Mouse (Mus musculus): ENCODE measurements at regions not wholly inside any gene's neighbourhood (a gene's known extent, or its start where the extent isn't known, plus 50 kb on each side); places are given as distances from the start of the nearest gene placed in this dataset.

DNA sequence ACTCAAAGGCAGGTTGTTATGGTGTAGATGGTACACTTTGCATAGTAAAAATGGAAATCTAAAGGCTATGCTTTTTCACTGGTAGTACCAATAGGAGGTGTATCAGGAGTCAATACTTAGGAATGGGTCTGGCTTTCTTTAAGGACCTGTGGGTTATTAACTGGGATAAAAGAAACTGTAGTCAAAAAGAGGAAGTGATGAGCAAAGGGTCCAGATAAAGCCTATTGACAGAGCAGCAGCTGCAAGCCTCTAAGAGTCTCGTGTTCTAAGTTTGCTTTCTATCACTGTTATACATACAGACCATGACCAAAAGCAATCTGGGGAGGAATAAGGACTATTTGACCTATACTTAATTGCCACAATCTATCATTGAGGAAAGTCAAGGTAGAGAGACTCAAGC lies 683.0 kb downstream of the Stpg2 start:
- WGBS: 65% methylated on average over 1 of the region's 1 CpGs
- Histone ChIP-seq H3K9me3 (no peaks in the 10 kb centered on the region), H3K9ac (no peak overlapping the region), H3K4me3 (no peak overlapping the region), H3K4me2 (no peak overlapping the region), H3K27me3 (replicated peaks) (no peaks in the 10 kb centered on the region), H3K36me3 (no peaks in the 10 kb centered on the region), H3K27ac (replicated peaks) (no peak overlapping the region), H3K4me1 (peaks cover 7% of the 10 kb centered on the region; the same call in 1 of the 2 replicates)
- no peak for ATAC-seq (ENCODE audit: extremely low read depth, insufficient number of reproducible peaks, low FRiP score, low TSS enrichment)

DNA sequence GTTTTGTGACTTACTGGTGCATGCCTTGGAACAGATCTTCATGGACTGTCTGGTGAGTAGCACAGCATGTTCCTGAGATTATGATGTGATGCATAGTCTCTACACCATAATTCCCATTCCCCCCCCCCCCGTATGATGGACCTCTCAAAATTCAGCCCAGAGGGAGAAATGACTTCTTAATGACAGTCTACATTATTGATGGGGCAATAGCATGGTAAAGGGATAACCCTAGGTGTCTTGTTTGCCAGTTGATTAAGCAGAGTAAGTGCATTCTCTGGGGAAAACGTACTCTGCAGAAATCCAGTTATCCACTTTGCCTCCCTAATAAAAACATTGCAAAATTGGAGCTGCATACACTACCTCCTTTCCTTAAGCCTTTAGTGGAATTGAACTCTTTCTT lies 684.7 kb downstream of the Stpg2 start:
- 59% methylated on average over 2 of the region's 2 CpGs for WGBS

DNA sequence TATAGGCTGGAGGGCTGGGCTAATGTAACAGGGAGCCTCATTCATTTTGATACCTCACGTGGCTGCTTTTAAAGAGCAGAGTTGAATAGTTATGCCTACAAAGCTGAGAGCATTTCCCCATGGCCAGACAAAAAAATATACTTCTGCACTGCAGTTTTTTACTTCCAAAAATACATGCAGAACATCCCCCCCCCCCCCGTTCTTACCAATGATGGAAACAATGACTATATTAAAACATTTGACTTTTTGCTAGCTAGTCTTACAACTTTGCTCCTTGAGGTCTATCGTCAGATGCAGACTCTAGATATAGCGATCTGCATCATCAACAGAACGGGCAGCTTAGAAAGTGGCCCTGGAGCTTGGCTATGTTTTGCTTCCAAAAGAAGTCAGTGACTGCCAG lies 692.4 kb downstream of the Stpg2 start:
- H3K9me3 ChIP-seq: 0 out of 2 replicates have a peak, but pooled peaks cover 2% of the 10 kb centered on the region
- H3K9ac ChIP-seq: no peak overlapping the region
- H3K4me3 ChIP-seq: no peak overlapping the region
- no peaks in the 10 kb centered on the region for H3K36me3 ChIP-seq
- no peak overlapping the region for H3K4me2 ChIP-seq
- WGBS: 74% methylated on average over 5 of the region's 5 CpGs
- H3K27me3 ChIP-seq (replicated peaks): no peaks in the 10 kb centered on the region
- ATAC-seq (ENCODE audit: extremely low read depth, insufficient number of reproducible peaks, low FRiP score, low TSS enrichment): no peak
- H3K4me1 ChIP-seq: no peaks in the 10 kb centered on the region
- H3K27ac ChIP-seq (replicated peaks): no peak overlapping the region

More for the DNA sequence above, 684.7 kb downstream of the Stpg2 start:
- Histone ChIP-seq H3K9me3 (no peaks in the 10 kb centered on the region), H3K27me3 (replicated peaks) (no peaks in the 10 kb centered on the region), H3K4me3 (no peak overlapping the region), H3K4me1 (peaks cover 7% of the 10 kb centered on the region; the same call in 1 of the 2 replicates), H3K27ac (replicated peaks) (no peak overlapping the region), H3K36me3 (no peaks in the 10 kb centered on the region), H3K4me2 (no peak overlapping the region), H3K9ac (no peak overlapping the region)
- ATAC-seq (ENCODE audit: extremely low read depth, insufficient number of reproducible peaks, low FRiP score, low TSS enrichment): no peak

DNA sequence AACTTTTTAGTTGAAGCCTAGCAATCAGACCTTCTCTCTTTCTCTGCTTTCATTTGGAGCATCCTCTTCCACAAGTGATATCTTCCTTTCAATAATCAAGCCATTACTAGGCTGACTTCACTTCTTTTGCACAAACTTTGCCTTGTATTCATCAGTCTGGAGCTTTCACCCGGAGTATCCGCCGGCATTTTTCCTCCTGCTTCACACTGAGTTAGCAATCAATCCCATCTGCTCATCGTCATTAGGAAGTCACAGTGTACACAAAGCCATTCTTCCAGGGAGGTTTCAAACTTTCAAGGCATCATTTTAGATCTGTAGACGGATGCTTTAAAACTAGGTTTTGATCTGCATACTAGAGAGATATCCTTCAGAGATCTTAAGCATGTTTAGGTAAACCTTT lies 693.7 kb downstream of the Stpg2 start:
- H3K27me3 ChIP-seq (replicated peaks): no peaks in the 10 kb centered on the region
- 52% methylated on average over 5 of the region's 5 CpGs for WGBS
- H3K36me3 ChIP-seq: no peaks in the 10 kb centered on the region
- no peak overlapping the region for H3K9ac ChIP-seq
- H3K27ac ChIP-seq (replicated peaks): no peak overlapping the region
- no peaks in the 10 kb centered on the region for H3K4me1 ChIP-seq
- H3K4me2 ChIP-seq: no peak overlapping the region
- no peak for ATAC-seq (ENCODE audit: extremely low read depth, insufficient number of reproducible peaks, low FRiP score, low TSS enrichment)
- H3K4me3 ChIP-seq: no peak overlapping the region
- H3K9me3 ChIP-seq: 0 out of 2 replicates have a peak, but pooled peaks cover 2% of the 10 kb centered on the region

DNA sequence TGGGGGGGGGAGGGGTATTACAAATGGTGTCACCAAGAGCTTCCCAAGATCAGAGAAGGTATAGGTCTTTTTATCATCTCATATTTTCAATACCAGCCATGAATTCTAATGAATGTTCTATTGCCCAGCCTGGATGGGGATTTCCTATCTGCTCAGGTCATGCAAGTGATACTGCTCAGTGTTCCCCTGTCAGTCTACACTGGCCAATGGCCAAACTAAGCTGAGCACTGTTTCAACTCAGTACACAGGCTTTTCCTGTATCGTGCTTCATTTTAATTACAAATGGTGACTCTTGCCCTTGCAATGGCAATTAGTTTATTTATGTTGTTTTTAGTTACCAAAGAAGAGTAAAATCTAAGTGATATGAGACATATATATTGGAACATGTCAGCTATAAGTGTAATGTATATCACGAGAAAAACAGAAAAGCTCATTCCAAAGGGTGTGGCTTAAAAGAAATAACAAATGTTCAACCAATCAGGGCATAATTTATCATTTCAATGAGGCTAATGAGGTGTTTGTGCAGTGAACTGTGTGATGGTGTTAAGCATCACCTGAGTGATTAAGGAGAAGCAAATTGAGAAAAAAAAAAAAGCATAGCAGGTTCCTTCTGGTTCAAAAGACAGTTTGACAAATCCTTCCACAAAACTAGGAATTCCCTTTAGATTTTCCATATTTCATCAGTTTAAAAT lies 708.3 kb downstream of the Stpg2 start:
- 52% methylated on average over 2 of the region's 2 CpGs for WGBS

DNA sequence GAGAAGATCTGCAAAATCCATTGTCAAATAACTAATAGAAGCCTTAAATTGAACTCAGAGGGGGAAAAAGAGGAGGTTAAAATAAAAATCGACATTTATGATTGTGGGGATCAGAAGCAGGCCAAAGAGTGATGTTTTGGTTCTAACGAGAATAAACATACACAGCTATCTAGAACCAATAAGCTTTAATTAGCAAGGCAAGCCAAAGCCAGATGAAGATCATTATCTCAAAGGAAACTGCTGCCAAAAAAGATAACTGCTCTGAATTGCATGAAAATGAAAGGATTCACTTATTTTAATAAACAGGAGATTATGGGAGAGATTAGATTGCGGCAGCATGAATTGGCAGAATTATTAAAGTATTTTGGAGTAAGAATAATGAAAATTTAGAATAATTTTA lies 716.8 kb downstream of the Stpg2 start:
- Histone ChIP-seq H3K4me2 (no peak overlapping the region), H3K9ac (no peak overlapping the region), H3K36me3 (no peaks in the 10 kb centered on the region), H3K4me1 (0 out of 2 replicates have a peak, but pooled peaks cover 7% of the 10 kb centered on the region), H3K27ac (replicated peaks) (no peak overlapping the region), H3K27me3 (replicated peaks) (no peaks in the 10 kb centered on the region), H3K4me3 (no peak overlapping the region), H3K9me3 (no peaks in the 10 kb centered on the region)
- WGBS: 72% methylated on average over 3 of the region's 3 CpGs
- ATAC-seq (ENCODE audit: extremely low read depth, insufficient number of reproducible peaks, low FRiP score, low TSS enrichment): no peak

More for the DNA sequence above, 708.3 kb downstream of the Stpg2 start:
- H3K9ac ChIP-seq: no peak overlapping the region
- no peaks in the 10 kb centered on the region for H3K9me3 ChIP-seq
- no peaks in the 10 kb centered on the region for H3K27me3 ChIP-seq (replicated peaks)
- H3K4me3 ChIP-seq: no peak overlapping the region
- no peak overlapping the region for H3K4me2 ChIP-seq
- no peak for ATAC-seq (ENCODE audit: extremely low read depth, insufficient number of reproducible peaks, low FRiP score, low TSS enrichment)
- no peaks in the 10 kb centered on the region for H3K36me3 ChIP-seq
- 0 out of 2 replicates have a peak, but pooled peaks cover 10% of the 10 kb centered on the region for H3K4me1 ChIP-seq
- no peak overlapping the region for H3K27ac ChIP-seq (replicated peaks)

DNA sequence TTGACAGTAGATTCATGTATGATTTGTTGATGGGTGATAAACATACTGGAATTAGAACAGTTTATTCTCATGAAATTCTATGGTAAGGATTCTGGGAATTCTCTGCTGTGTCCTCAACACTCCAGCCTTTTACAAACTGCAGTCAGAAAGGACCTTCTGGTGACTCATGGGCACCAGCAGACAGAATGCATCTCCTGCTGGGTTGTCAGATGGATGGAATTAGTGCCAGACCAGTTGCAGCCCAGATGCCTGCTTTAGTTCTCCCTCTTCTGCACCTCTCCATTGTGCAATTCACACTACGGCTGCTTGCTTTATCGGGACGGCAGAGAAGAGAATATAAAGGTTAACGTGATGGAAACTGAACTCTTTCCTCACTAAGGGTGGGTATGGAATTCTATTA lies 727.5 kb downstream of the Stpg2 start:
- ATAC-seq (ENCODE audit: extremely low read depth, insufficient number of reproducible peaks, low FRiP score, low TSS enrichment): no peak
- H3K4me1 ChIP-seq: no peaks in the 10 kb centered on the region
- 77% methylated on average over 4 of the region's 4 CpGs for WGBS
- no peak overlapping the region for H3K27ac ChIP-seq (replicated peaks)
- no peak overlapping the region for H3K9ac ChIP-seq
- no peaks in the 10 kb centered on the region for H3K9me3 ChIP-seq
- no peaks in the 10 kb centered on the region for H3K36me3 ChIP-seq
- no peaks in the 10 kb centered on the region for H3K27me3 ChIP-seq (replicated peaks)
- H3K4me2 ChIP-seq: no peak overlapping the region
- H3K4me3 ChIP-seq: no peak overlapping the region

DNA sequence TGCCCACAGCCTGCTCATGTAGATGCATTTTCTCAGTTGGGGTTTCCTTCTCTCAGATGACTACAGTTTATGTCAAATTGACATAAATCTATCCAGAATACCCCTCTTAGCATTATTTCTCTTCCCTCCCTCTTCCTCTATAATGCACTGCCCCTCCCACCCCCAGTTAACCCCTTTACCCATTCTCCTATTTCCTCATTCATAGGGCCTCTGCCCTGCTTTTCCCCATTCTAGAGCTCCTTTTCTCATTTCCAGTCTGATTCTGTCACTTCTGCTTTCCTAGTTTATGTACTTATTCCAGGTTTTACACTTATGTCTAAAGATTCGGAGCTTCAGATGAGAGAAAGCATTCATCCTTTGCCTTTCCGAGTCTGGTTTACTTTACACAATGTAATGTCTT lies 740.7 kb downstream of the Stpg2 start:
- 77% methylated on average over 2 of the region's 2 CpGs for WGBS
- Histone ChIP-seq H3K9ac (no peak overlapping the region), H3K9me3 (no peaks in the 10 kb centered on the region), H3K36me3 (no peaks in the 10 kb centered on the region), H3K27me3 (replicated peaks) (no peaks in the 10 kb centered on the region), H3K4me3 (no peak overlapping the region), H3K4me1 (no peaks in the 10 kb centered on the region), H3K4me2 (no peak overlapping the region), H3K27ac (replicated peaks) (no peak overlapping the region)
- ATAC-seq (ENCODE audit: extremely low read depth, insufficient number of reproducible peaks, low FRiP score, low TSS enrichment): no peak

DNA sequence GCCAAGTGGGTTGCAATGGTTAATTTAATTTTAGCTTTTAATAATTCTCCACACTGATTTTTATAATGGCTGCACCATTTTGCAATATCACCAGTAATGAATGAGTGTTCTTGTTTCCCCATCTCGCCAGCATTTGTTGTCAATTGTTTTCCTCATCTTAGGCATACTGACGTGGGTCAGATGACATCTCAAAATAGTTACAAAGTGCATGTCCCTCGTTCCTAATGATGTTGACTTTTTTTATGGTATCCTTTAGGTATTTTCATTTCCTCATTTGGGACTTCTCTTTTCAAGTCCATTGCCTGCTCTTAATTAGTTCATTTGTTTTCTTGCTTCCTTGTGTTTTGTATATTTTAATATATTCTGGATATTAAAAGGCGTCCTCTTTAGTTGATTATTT lies 741.8 kb downstream of the Stpg2 start:
- Histone ChIP-seq H3K36me3 (no peaks in the 10 kb centered on the region), H3K4me1 (no peaks in the 10 kb centered on the region), H3K9ac (no peak overlapping the region), H3K4me3 (no peak overlapping the region), H3K27ac (replicated peaks) (no peak overlapping the region), H3K9me3 (no peaks in the 10 kb centered on the region), H3K27me3 (replicated peaks) (no peaks in the 10 kb centered on the region), H3K4me2 (no peak overlapping the region)
- 63% methylated on average over 4 of the region's 4 CpGs for WGBS
- ATAC-seq (ENCODE audit: extremely low read depth, insufficient number of reproducible peaks, low FRiP score, low TSS enrichment): no peak

DNA sequence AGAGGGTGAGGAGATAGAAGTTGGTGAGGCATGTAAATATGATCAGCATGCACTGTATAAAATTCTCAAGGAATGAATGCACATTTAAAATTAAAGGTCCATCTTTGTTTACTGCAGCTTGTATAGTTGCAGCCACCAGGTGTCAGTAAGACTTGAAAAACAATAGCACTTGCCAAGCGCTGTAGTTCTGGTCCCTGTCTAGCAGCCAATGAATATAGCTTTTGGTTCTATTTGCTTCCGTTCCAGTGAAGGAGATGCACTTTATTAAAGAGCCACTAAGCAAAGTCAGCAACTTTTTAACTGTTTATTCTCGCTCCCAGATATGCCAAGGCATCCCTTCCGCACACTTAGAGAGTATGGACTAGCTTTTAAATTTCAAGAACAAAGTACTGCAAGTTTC lies 743.6 kb downstream of the Stpg2 start:
- Histone ChIP-seq H3K4me3 (no peak overlapping the region), H3K4me1 (no peaks in the 10 kb centered on the region), H3K4me2 (no peak overlapping the region), H3K27me3 (replicated peaks) (no peaks in the 10 kb centered on the region), H3K9me3 (no peaks in the 10 kb centered on the region), H3K36me3 (no peaks in the 10 kb centered on the region), H3K9ac (no peak overlapping the region), H3K27ac (replicated peaks) (no peak overlapping the region)
- no peak for ATAC-seq (ENCODE audit: extremely low read depth, insufficient number of reproducible peaks, low FRiP score, low TSS enrichment)
- 57% methylated on average over 4 of the region's 4 CpGs for WGBS

DNA sequence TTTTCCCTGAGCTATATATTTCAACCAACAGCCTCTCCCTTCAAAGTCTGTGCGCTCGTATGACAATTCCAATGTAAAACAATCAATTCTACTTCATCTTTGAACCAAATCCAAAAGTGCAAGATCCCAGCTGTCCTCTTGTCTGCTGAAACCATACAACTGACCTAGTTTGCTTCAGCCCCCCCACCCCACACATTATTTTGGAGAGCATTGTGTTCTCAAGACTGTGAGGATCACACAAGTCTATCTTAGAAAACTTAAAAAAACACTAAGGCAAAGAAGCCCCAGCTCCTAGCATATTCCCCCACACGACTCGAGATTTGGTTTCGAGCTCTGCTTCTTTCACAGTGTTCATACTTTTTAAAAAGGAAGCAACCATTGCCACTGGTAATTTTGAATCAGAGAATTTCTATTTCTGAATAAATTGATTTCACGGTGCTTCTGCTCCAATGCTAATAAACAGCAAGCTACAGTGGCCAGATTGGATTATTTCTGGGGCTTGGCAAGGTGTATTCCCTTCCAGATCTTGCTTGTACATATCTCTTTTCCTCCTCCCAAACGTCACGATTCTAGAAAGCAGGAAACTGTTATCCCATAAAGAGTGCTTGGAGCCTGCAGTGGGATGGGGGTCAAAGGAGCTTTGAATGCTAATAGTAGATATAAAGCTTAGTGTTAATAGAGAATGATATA lies 744.7 kb downstream of the Stpg2 start:
- 68% methylated on average over 8 of the region's 8 CpGs for WGBS
- Histone ChIP-seq H3K4me1 (no peaks in the 10 kb centered on the region), H3K4me3 (no peak overlapping the region), H3K36me3 (no peaks in the 10 kb centered on the region), H3K9me3 (no peaks in the 10 kb centered on the region), H3K9ac (no peak overlapping the region), H3K27ac (replicated peaks) (no peak overlapping the region), H3K27me3 (replicated peaks) (no peaks in the 10 kb centered on the region), H3K4me2 (no peak overlapping the region)
- no peak for ATAC-seq (ENCODE audit: extremely low read depth, insufficient number of reproducible peaks, low FRiP score, low TSS enrichment)

DNA sequence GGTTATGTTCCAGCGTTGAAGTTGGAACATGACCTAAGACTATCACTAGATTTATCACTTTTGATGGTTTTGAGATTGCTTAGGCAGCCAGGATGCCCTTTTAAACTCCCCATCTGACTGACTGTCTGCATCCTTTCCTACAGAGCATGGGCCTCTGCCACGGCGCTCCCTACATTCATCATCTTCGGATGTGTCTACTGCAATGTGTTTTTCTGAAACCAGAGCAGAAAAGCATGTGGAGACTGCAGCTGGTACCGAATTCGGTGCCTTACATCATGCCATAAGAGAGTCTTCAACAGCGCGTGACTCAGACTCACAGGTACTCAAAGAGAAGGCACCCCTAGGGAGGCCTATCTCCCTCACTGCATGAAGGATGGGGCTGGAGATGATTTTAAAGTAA lies 746.0 kb downstream of the Stpg2 start:
- no peak for ATAC-seq (ENCODE audit: extremely low read depth, insufficient number of reproducible peaks, low FRiP score, low TSS enrichment)
- no peak overlapping the region for H3K4me2 ChIP-seq
- WGBS: 77% methylated on average over 8 of the region's 8 CpGs

More for the DNA sequence above, 746.0 kb downstream of the Stpg2 start:
- H3K4me3 ChIP-seq: no peak overlapping the region
- no peak overlapping the region for H3K27ac ChIP-seq (replicated peaks)
- H3K27me3 ChIP-seq (replicated peaks): no peaks in the 10 kb centered on the region
- no peak overlapping the region for H3K9ac ChIP-seq
- H3K9me3 ChIP-seq: no peaks in the 10 kb centered on the region
- H3K36me3 ChIP-seq: no peaks in the 10 kb centered on the region
- H3K4me1 ChIP-seq: no peaks in the 10 kb centered on the region
